Comparison of ENCODE assay signal across 27 mouse cellular contexts in genomic region chr10:117280000-117280399, GRCm38 (mm10). TPM values are rescaled to one million over a fixed set of nuclear protein-coding genes. Genes with fewer than 3 reads are reported as not detected.
DNase-seq lines count a peak whose midpoint lies in the region; ATAC-seq and TF ChIP-seq lines count a peak whose summit lies in the region.
"Had no signal": no experiment of that assay in that cellular context is flagged by ENCODE, and none has a peak within 500 bp of the region (broad histone marks: within the 10 kb centered on the region; RNA-seq: fewer than 3 reads in every experiment).

No protein-coding gene starts in this region.

- peak; percentile 61; the same call in 1 of the 2 replicates for TF ChIP-seq POLR2A in lung, adult 2 months (IDR thresholded peaks at IDR 0.05; ENCODE audit: borderline replicate concordance, extremely low read depth, low read depth, low read length)
- TF ChIP-seq POLR2A in bone marrow macrophage, adult 2 months (IDR thresholded peaks at IDR 0.05; ENCODE audit: borderline replicate concordance, low read depth, low read length): no peak

- TF ChIP-seq CTCF in lung, adult 2 months (IDR thresholded peaks at IDR 0.05; ENCODE audit: insufficient read depth, low read length): no peak
- no peak for TF ChIP-seq CTCF in bone marrow macrophage, adult 2 months (IDR thresholded peaks at IDR 0.05; ENCODE audit: low read depth, low read length)
- no peak for TF ChIP-seq CTCF in intestine, postnatal 0 days (IDR thresholded peaks at IDR 0.05; ENCODE audit: low read depth)

- no peaks in the 10 kb centered on the region for H3K9me3 ChIP-seq in heart, embryonic 10.5 days
- H3K9me3 ChIP-seq in heart, embryonic 11.5 days (replicated peaks; ENCODE audit: control insufficient read depth, low read length): no peaks in the 10 kb centered on the region
- H3K9me3 ChIP-seq in intestine, postnatal 0 days (ENCODE audit: control insufficient read depth): no peaks in the 10 kb centered on the region
- H3K9me3 ChIP-seq: embryonic facial prominence, embryonic 13.5 days; forebrain, embryonic 12.5 days; heart, embryonic 12.5 days; limb, embryonic 10.5 days had no signal

- no peak overlapping the region for H3K4me3 ChIP-seq in heart, embryonic 10.5 days
- no peak overlapping the region for H3K4me3 ChIP-seq in heart, embryonic 11.5 days (ENCODE audit: low read depth, low read length)
- H3K4me3 ChIP-seq in lung, adult 2 months (replicated peaks; ENCODE audit: extremely low read depth, low read depth, low read length): peak overlapping the region; percentile 35
- peak overlapping the region; percentile 70 for H3K4me3 ChIP-seq in bone marrow macrophage, adult 2 months (ENCODE audit: insufficient read depth, low read length)
- no peak overlapping the region for H3K4me3 ChIP-seq in intestine, postnatal 0 days (ENCODE audit: low read depth, low read length)
- H3K4me3 ChIP-seq: embryonic facial prominence, embryonic 13.5 days; erythroblast, embryonic 14.5 days; forebrain, embryonic 12.5 days; heart, embryonic 12.5 days; limb, embryonic 10.5 days had no signal

- H3K4me1 ChIP-seq in heart, embryonic 10.5 days: peaks cover 13% of the 10 kb centered on the region
- peaks cover 6% of the 10 kb centered on the region; the same call in 1 of the 2 replicates for H3K4me1 ChIP-seq in heart, embryonic 11.5 days (ENCODE audit: control insufficient read depth, insufficient read depth, low read length)
- no peaks in the 10 kb centered on the region; the same call in 1 of the 2 replicates for H3K4me1 ChIP-seq in lung, adult 2 months (ENCODE audit: control insufficient read depth, insufficient read depth, low read length)
- H3K4me1 ChIP-seq in bone marrow macrophage, adult 2 months (ENCODE audit: control insufficient read depth, insufficient read depth, low read length): peaks cover 20% of the 10 kb centered on the region
- no peaks in the 10 kb centered on the region for H3K4me1 ChIP-seq in intestine, postnatal 0 days (replicated peaks; ENCODE audit: control insufficient read depth, insufficient read depth, low read length)
- H3K4me1 ChIP-seq: embryonic facial prominence, embryonic 13.5 days; forebrain, embryonic 12.5 days; limb, embryonic 10.5 days had no signal

- DNase-seq in heart, embryonic 10.5 days (ENCODE audit: low spot score): no peak
- DNase-seq in lung, adult 2 months: no peak
- no peak for DNase-seq in lung, postnatal 25 days (ENCODE audit: low spot score)
- DNase-seq in lung, postnatal 36 days: peak; percentile 50
- no peak for DNase-seq in urinary bladder, adult 2 months (ENCODE audit: low spot score)
- DNase-seq: cerebellum, adult 8-10 months; cerebellum, postnatal 36 days; embryo, embryonic 11 days; heart, postnatal 10 days had no signal

- H3K27ac ChIP-seq in heart, embryonic 10.5 days: 0 out of 2 replicates have a peak overlapping the region, but pooled peaks have one; percentile 19
- H3K27ac ChIP-seq in heart, embryonic 11.5 days (ENCODE audit: low read depth, low read length): no peak overlapping the region
- H3K27ac ChIP-seq in bone marrow macrophage, adult 2 months (ENCODE audit: insufficient read depth, low read depth, low read length): peak overlapping the region; percentile 94
- no peak overlapping the region for H3K27ac ChIP-seq in intestine, postnatal 0 days (ENCODE audit: low read depth, low read length)
- H3K27ac ChIP-seq: embryonic facial prominence, embryonic 13.5 days; forebrain, embryonic 12.5 days; hindbrain, postnatal 0 days; kidney, postnatal 0 days; limb, embryonic 10.5 days had no signal

- H3K27me3 ChIP-seq in heart, embryonic 10.5 days (ENCODE audit: insufficient read depth, poor library complexity, severe bottlenecking): peaks cover 18% of the 10 kb centered on the region; the same call in 1 of the 2 replicates
- H3K27me3 ChIP-seq in heart, embryonic 11.5 days (ENCODE audit: control insufficient read depth, insufficient read depth, low read length): peaks cover 6% of the 10 kb centered on the region; the same call in 1 of the 2 replicates
- no peaks in the 10 kb centered on the region for H3K27me3 ChIP-seq in intestine, postnatal 0 days (replicated peaks; ENCODE audit: control insufficient read depth, insufficient read depth, low read length)
- H3K27me3 ChIP-seq: embryonic facial prominence, embryonic 13.5 days; forebrain, embryonic 12.5 days had no signal

- H3K4me2 ChIP-seq in heart, embryonic 11.5 days: no peak overlapping the region
- H3K4me2 ChIP-seq in intestine, postnatal 0 days (replicated peaks; ENCODE audit: low read depth): no peak overlapping the region
- H3K4me2 ChIP-seq: embryonic facial prominence, embryonic 13.5 days; forebrain, embryonic 12.5 days; heart, embryonic 12.5 days; midbrain, embryonic 11.5 days had no signal

- 61% methylated on average over 1 of the region's 1 CpGs for WGBS in heart, embryonic 10.5 days
- 57% methylated on average over 1 of the region's 1 CpGs for WGBS in heart, embryonic 11.5 days (ENCODE audit: insufficient replicate concordance)
- 68% methylated on average over 1 of the region's 1 CpGs for WGBS in lung, adult 2 months
- WGBS in intestine, postnatal 0 days: 41% methylated on average over 1 of the region's 1 CpGs

- H3K36me3 ChIP-seq in heart, embryonic 10.5 days: no peaks in the 10 kb centered on the region
- no peaks in the 10 kb centered on the region for H3K36me3 ChIP-seq in heart, embryonic 11.5 days (ENCODE audit: control insufficient read depth, insufficient read depth, low read length)
- H3K36me3 ChIP-seq in intestine, postnatal 0 days (ENCODE audit: control insufficient read depth, insufficient read depth): no peaks in the 10 kb centered on the region
- H3K36me3 ChIP-seq: embryonic facial prominence, embryonic 13.5 days; forebrain, embryonic 12.5 days; heart, embryonic 12.5 days; limb, embryonic 10.5 days had no signal

- H3K9ac ChIP-seq in heart, embryonic 11.5 days (ENCODE audit: low read depth, low read length): no peak overlapping the region
- H3K9ac ChIP-seq in intestine, postnatal 0 days (ENCODE audit: low read depth, low read length): no peak overlapping the region
- H3K9ac ChIP-seq: embryonic facial prominence, embryonic 13.5 days; forebrain, embryonic 12.5 days; heart, embryonic 12.5 days had no signal

- no peak for ATAC-seq in heart, embryonic 11.5 days (replicated peaks; ENCODE audit: insufficient number of reproducible peaks, low FRiP score, low TSS enrichment)
- no peak for ATAC-seq in intestine, postnatal 0 days
- ATAC-seq: hindbrain, postnatal 0 days; intestine, embryonic 16.5 days; Patski had no signal

RNA-seq across cellular contexts. Expression of gene Lyz2, which starts 2.1 kb away (rescaled TPM):
- polyA plus RNA-seq in heart, embryonic 10.5 days (2016; fragmentation: Nextera tagmentation; extraction: Ambion mirVana): 26.2 and 60.7 TPM in 2 replicates
- 65.0 and 75.3 TPM in 2 replicates for polyA plus RNA-seq in heart, embryonic 11.5 days (2014; fragmentation: Nextera tagmentation; extraction: Ambion mirVana)
- polyA plus RNA-seq in lung, adult 2 months (2012; rRNA removed): 3,937 and 4,776 TPM in 2 replicates
- polyA plus RNA-seq in bone marrow macrophage, adult 2 months (2012; ENCODE audit: insufficient read depth, insufficient read length, missing spikeins): 36,853 and 37,625 TPM in 2 replicates
- 43.9 and 47.9 TPM in 2 replicates for polyA plus RNA-seq in intestine, postnatal 0 days (2015; fragmentation: Nextera tagmentation; extraction: Ambion mirVana)
- polyA plus RNA-seq in urinary bladder, adult 2 months (2012; rRNA removed): 437 and 439 TPM in 2 replicates

RNA-seq across cellular contexts. Expression of gene Lyz1, which starts 12.7 kb away (rescaled TPM):
- 2.3 and 11.4 TPM in 2 replicates for polyA plus RNA-seq in heart, embryonic 10.5 days (2016; fragmentation: Nextera tagmentation; extraction: Ambion mirVana)
- polyA plus RNA-seq in heart, embryonic 11.5 days (2014; fragmentation: Nextera tagmentation; extraction: Ambion mirVana): 7.2 and 13.3 TPM in 2 replicates
- polyA plus RNA-seq in lung, adult 2 months (2012; rRNA removed): 304 and 343 TPM in 2 replicates
- 90.7 and 94.4 TPM in 2 replicates for polyA plus RNA-seq in bone marrow macrophage, adult 2 months (2012; ENCODE audit: insufficient read depth, insufficient read length, missing spikeins)
- 7.7 and 9.6 TPM in 2 replicates for polyA plus RNA-seq in intestine, postnatal 0 days (2015; fragmentation: Nextera tagmentation; extraction: Ambion mirVana)
- polyA plus RNA-seq in urinary bladder, adult 2 months (2012; rRNA removed): 9.3 and 12.6 TPM in 2 replicates
- polyA plus RNA-seq: embryonic facial prominence, embryonic 13.5 days; erythroblast, embryonic 14.5 days; forebrain, embryonic 12.5 days; hindbrain, embryonic 11.5 days; hindbrain, postnatal 0 days; limb, embryonic 10.5 days; liver, adult 2 months; midbrain, embryonic 11.5 days; midbrain, postnatal 0 days; neural tube, embryonic 14.5 days had no signal

RNA-seq across cellular contexts. Expression of gene 9530003J23Rik, which starts 41.5 kb away (rescaled TPM):
- polyA plus RNA-seq in heart, embryonic 10.5 days (2016; fragmentation: Nextera tagmentation; extraction: Ambion mirVana): not detected in 2 replicates
- not detected in 2 replicates for polyA plus RNA-seq in heart, embryonic 11.5 days (2014; fragmentation: Nextera tagmentation; extraction: Ambion mirVana)
- 0.14 and 0.27 TPM in 2 replicates for polyA plus RNA-seq in lung, adult 2 months (2012; rRNA removed)
- polyA plus RNA-seq in bone marrow macrophage, adult 2 months (2012; ENCODE audit: insufficient read depth, insufficient read length, missing spikeins): not detected in 2 replicates
- not detected in 2 replicates for polyA plus RNA-seq in intestine, postnatal 0 days (2015; fragmentation: Nextera tagmentation; extraction: Ambion mirVana)
- polyA plus RNA-seq in urinary bladder, adult 2 months (2012; rRNA removed): not detected in 2 replicates
- polyA plus RNA-seq: embryonic facial prominence, embryonic 13.5 days; erythroblast, embryonic 14.5 days; forebrain, embryonic 12.5 days; heart, embryonic 12.5 days; hindbrain, embryonic 11.5 days; hindbrain, postnatal 0 days; intestine, embryonic 16.5 days; kidney, postnatal 0 days; limb, embryonic 10.5 days; liver, adult 2 months; neural tube, embryonic 14.5 days; spleen, adult 2 months had no signal

RNA-seq across cellular contexts. Expression of gene Yeats4, which starts 55.7 kb away (rescaled TPM):
- 63.4 and 76.6 TPM in 2 replicates for polyA plus RNA-seq in heart, embryonic 10.5 days (2016; fragmentation: Nextera tagmentation; extraction: Ambion mirVana)
- polyA plus RNA-seq in heart, embryonic 11.5 days (2014; fragmentation: Nextera tagmentation; extraction: Ambion mirVana): 66.4 and 75.9 TPM in 2 replicates
- polyA plus RNA-seq in lung, adult 2 months (2012; rRNA removed): 19.8 and 21.3 TPM in 2 replicates
- 61.0 and 64.0 TPM in 2 replicates for polyA plus RNA-seq in bone marrow macrophage, adult 2 months (2012; ENCODE audit: insufficient read depth, insufficient read length, missing spikeins)
- polyA plus RNA-seq in intestine, postnatal 0 days (2015; fragmentation: Nextera tagmentation; extraction: Ambion mirVana): 41.6 and 43.5 TPM in 2 replicates
- polyA plus RNA-seq in urinary bladder, adult 2 months (2012; rRNA removed): 33.5 and 37.8 TPM in 2 replicates

Comparison
In these comparisons a context has a peak if more than half of its experiments do, and no peak if none do; other contexts are left out.
1. H3K27ac ChIP-seq: peak in heart, embryonic 10.5 days (single experiment) and bone marrow macrophage, adult 2 months (single experiment); none in heart, embryonic 11.5 days (single experiment) and intestine, postnatal 0 days (single experiment).
2. H3K4me3 ChIP-seq: peak in lung, adult 2 months (single experiment) and bone marrow macrophage, adult 2 months (single experiment); none in heart, embryonic 10.5 days (single experiment), heart, embryonic 11.5 days (single experiment) and intestine, postnatal 0 days (single experiment).